Mouse (Mus musculus) fibroblast of lung, adult 2 months (primary cell): Measurements from ENCODE around the gene Bag2.

Source experiments
- DNase-seq: peaks from one replicate; pipeline ENCODE4 v3.0.0-alpha.2; 2011; ENCODE audit warnings: low read depth

Bag2 gene

DNA sequence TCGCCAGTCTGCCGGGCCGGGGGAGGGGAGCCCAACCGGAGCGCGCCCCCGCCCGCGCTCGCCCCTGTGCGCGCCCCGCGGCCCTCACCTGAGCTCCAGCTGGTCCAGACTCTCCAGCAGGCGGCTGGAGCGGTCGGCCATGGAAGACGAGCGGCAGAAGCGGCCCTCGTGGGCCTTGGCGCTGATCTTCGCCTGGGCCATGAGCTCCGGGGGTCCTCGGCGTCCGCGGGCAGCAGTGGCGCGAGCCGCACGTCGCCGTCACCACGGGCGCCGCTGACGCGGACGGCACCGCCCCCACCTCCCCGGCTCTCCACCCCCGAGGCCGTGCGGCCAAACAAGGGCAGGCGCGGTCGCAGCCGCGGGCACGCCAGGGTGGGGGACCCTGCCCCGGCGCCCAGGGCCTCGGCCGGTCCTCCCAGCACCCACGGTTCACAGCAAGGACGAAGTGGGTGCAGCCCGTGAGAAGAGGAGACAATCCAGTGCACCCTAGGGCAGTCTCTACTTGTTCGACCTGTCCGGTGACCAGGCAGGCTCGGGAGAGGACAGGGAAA is at the start of gene Bag2:
TSS of gene Bag2 (minus strand) at position 305 of the 551 bp plus-strand sequence.
- DNase-seq, result no peak

DNA sequence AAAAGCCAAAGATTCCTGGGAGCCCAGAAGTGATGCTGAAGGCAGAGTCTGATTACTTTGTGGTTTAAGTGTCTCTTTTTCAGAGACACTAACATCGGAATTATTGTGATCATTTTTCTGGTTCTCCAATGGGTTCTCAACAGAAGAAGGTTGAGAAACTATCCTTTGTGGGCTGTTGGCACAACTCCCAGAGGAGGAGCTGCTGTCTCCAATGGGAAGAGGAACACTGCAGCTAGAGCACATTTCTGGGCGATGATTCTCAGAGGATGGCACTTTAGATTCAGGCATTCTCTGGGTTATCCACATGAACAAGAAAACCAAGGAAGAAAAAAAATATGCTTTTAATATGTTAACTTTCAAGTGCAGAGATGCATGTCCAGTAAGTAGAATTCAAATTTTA is 45.7 kb upstream of the Bag2 start:
- DNase-seq, result no peak

DNA sequence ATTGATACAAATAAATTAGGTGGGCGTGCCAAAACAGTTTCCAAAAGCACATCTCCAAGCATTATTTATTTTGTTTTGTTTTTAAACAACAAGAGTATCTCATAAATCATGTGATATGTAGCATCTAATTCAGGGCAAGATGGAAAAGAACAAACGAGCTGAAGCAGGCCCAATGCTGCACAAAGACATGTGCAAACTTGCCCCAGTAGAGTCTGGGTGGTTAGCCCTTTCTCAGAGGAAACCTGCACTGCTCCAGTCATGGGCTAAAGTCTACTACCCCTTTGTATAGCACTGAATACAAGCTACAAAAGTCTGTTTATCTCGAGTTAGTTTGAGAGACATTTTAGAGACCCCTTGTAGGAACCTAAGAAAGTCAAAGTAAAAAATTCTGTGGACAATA is 42.0 kb upstream of the Bag2 start:
- no peak for DNase-seq

DNA sequence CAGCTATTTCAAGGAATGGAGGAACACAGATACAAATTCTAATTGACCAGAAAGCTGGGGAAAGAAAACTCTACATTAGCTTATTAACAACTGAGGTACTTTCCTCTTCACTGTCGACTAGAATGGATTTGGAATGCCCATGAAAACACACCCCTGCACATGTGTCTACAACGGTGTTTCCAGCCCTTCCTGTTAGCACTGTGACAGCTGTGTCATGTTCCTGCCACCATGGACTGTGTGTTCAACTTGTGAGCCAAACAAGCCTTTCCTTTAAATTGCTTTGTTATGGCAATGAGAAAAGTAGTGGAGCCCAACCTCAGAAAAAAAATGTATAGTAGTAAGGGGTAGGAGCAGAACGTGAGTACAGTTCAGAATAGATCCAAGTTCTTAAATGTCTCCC is 30.9 kb upstream of the Bag2 start:
- DNase-seq, result no peak

DNA sequence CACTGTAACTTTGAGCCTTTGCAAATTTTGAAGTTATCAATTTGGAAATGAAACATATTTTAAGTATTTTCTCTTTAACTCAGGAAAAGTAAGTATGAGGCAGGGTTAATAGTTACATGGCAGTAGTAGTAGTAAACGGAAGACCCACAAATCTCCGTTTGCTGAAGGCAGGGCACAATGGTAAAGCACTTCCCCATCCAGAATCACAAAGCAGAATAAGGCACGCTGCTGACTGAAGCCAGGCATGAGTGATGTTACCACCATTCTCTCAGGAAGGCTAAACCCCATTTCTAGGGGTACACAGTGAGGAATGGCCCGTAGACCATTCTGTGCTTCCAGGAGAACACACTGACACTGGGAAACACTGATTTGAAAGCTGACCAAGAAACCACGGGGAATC is 30.5 kb upstream of the Bag2 start:
- no peak for DNase-seq

DNA sequence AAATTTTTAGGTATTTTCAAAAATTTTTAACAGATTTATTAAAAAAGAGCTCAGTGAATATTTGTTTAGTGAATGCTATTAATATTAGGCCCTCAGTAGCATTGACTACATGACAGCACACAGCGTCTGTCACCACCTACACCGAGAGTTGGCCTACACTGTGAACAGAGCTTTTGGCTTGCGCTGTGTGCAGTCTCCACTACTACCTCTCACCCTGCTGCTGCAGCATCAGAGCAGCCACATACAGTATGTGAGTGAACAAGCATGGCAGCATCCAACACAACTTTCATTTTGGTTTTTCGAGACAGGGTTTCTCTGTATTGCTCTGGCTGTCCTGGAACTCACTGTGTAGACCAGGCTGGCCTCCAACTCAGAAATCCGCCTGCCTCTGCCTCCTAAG is 27.0 kb upstream of the Bag2 start:
- DNase-seq, result no peak

- DNase-seq, result no peak
These were observed 18.6 kb upstream of the Bag2 start for GRCm38 (mm10) chr1:33776175-33776611.

GRCm38 (mm10) chr1:33772106-33772505 is 14.5 kb upstream of the Bag2 start:
- no peak for DNase-seq

- DNase-seq, result no peak
These were observed 14.0 kb upstream of the Bag2 start for GRCm38 (mm10) chr1:33771621-33772020.

- no peak for DNase-seq
These were observed 11.2 kb upstream of the Bag2 start for GRCm38 (mm10) chr1:33768827-33769226.

GRCm38 (mm10) chr1:33768091-33768787 is 10.6 kb upstream of the Bag2 start:
- DNase-seq, result no peak

DNA sequence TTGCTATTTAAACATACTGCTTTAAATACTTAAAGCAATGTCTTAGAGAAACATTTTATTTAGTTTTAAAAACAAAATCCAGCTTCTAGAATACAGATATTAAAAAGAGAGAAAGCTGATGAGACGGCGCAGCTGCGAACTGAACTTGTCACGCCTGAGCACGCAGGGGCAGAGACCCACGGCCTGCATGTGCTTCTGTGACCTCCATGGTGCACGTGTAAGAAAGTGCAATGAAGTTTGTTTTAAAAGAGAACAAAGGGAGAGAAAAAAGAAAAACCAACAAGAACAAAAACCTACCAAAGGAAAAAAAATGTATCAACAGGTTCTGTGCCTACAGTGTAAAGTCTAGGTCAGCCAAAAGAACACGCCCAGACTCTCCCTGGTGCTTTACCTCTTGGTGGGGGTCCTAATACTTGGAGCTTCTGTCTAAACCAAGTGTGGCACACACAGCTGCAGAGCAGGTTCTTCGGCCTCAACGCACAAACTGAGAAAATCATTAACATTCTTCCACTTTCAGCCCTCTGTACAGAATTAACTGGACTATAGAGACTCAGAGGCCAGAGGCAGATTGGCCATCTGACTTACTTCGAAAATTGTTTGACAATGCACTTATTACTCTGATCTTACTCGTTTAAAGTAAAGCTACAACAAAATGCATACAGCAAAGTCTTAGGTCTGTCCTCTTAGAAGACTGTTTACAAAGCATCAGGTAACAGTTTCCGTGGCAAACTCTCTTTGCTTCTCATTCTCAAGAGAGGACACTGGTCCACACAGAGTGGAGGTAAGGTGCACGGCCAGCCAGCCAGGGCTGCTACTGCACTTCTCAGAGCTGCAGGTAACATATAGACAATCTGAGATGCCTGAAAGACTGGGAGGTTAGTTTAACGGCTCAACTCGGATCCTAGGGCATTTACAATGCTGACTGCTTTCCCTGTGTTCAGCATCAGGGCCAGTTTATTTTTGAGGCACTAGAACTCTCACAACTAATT is 9.2 kb upstream of the Bag2 start:
- no peak for DNase-seq

GRCm38 (mm10) chr1:33765468-33766080 is 8.0 kb upstream of the Bag2 start:
- no peak for DNase-seq

DNA sequence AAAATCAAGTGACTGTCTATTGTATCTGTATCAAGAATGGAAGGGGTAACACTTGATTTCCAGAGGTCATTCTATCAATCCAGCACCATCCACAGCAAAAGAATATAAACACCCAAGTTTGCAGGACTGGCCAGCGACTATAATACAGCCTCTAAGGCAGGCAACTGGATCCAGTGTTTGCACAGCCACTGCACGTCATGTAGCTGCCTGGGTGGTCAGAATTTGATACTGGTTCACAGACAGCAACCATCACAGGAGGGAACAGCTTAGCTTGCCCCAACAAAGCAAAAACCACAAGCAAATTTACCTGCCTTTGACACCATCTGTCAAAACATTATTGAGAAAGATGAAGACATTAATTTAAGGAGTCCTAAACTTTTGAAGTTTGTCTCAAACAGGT is 6.2 kb upstream of the Bag2 start:
- no peak for DNase-seq

DNA sequence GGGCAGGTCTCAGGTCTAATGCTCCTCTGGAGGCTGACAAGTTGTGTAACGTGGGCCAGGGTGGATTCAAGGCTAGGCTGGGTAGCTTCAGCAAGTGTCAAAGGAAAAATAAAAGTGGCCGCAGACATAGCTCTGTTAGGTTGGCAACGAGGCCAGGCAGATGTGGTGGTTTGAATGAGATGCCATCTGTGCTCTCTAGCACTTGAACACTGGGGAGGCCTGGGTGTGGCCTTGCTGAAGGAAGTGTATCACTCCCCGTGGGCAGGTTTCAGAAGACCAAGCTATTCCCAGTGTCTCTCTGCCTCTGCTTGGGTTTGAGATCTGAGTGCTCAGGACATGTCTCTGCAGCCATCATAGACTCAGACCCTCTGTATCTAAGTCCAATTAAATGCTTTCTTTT is 893 bp upstream of the Bag2 start:
- DNase-seq, result no peak

- DNase-seq, result no peak
These were observed 572 bp downstream of the Bag2 start for GRCm38 (mm10) chr1:33757033-33757413.

DNA sequence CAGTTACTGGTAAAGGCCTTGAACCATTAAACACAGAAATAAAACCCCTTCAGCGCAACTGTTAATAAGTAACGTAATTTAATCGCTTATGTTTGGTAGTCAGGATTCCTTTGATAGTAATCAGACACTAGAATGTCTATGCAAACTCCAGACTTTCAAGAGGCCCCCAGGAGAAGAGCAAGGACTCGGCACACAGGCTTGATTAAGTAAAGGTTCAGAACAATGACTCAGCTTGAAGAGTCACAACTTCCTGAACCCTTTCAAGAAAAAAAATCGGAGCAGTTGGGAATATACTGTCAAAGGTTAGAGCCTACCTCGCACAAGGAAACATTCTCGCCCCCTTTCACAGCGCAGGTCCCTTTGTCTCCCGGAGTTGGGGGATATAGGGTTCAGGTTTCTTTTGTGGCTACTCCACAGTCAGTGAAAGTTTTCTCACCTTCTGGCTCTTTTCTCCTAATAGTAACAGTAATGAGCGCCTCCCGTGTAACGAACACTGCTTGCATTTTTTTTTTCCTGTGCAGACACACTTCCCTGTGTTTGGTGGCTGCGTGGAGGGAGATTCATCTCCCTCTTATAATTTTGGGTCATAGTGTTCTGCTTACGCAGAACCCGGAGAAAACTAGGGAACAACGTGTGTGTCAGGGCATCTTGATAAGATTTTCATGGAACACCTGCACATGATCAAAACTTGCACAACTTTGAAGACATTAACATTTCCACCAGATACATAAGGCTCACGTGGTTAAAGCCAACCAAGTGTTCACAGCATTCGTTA is 1.1 kb downstream of the Bag2 start:
- no peak for DNase-seq

- no peak for DNase-seq
These were observed 1.8 kb downstream of the Bag2 start for GRCm38 (mm10) chr1:33755799-33756198.

DNA sequence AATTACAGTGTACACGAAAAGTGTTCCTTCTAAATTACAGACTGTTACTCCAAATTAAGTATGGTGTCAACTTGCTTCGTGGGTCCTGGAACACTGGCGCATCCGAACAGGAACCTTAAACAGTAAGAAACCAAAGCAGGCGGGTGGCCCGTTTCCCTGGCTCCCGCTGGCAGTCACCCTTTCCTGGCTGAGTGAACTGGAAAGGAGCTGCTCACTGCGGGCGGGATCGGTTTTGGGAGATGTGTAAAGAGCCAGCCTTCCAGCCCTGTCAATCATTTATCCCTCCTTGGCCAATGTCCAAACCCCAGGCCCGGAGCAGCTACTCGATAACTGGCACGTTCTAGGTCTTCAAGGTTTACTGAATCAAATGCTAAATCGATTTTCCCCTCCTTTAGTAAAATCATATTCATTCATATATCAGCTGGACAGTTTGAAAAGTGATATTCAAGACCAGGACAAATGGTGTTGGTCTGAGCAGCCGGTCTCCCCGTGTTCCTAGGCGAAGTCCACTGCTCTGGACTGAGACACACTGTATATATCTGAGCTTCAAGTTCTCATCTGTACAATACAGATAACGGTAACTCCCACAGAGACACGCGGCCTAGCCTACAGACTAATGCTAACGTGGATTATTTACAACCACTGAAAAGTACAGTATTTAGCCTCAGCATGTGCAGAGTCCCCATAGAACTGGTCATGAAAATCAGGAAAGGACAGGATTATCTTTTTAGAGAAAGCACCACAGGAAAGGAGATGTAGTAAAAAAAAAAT is 2.4 kb downstream of the Bag2 start:
- DNase-seq, result no peak

GRCm38 (mm10) chr1:33754089-33754488 is 3.5 kb downstream of the Bag2 start:
- DNase-seq, result no peak

- no peak for DNase-seq
These were observed 6.3 kb downstream of the Bag2 start for GRCm38 (mm10) chr1:33751283-33751682.
